Mouse (Mus musculus) small intestine, adult 2 months (tissue): Measurements from ENCODE around the gene Sertad2. TPM values are rescaled to one million over a fixed set of nuclear protein-coding genes. Genes with fewer than 3 reads are reported as not detected.

Experiments
- H3K27ac ChIP-seq: fragments of 200-500 bp; 2 replicates; pipeline ENCODE4 v1.5.1; 2012; ENCODE audit warnings: low read depth, low read length, control low read depth, inconsistent platforms; ENCODE audit not compliant: insufficient read depth
- H3K27me3 ChIP-seq: fragments of 200-500 bp; 2 replicates; pipeline ENCODE4 v1.6.1; 2012; ENCODE audit warnings: mild to moderate bottlenecking, moderate library complexity, low read length, inconsistent platforms; ENCODE audit not compliant: control insufficient read depth, insufficient read depth
- H3K36me3 ChIP-seq: fragments of 200-500 bp; 2 replicates; pipeline ENCODE4 v1.6.1; 2012; ENCODE audit warnings: mild to moderate bottlenecking, low read length, control low read depth, inconsistent platforms; ENCODE audit not compliant: control insufficient read depth, insufficient read depth
- H3K4me1 ChIP-seq: fragments of 200-500 bp; 2 replicates; pipeline ENCODE4 v1.6.1; 2012; ENCODE audit warnings: low read length, inconsistent platforms, mixed read lengths; ENCODE audit not compliant: control insufficient read depth, insufficient read depth, insufficient read length
- H3K4me3 ChIP-seq: fragments of 200-500 bp; 2 replicates; pipeline ENCODE4 v1.5.1; 2012; ENCODE audit warnings: low read depth, mild to moderate bottlenecking, control low read depth, inconsistent platforms, low read length, moderate library complexity
- CTCF ChIP-seq: fragments of 200-500 bp; IDR thresholded peaks from 2 replicates; pipeline ENCODE4 v1.5.1; 2012; ENCODE audit warnings: low read depth, mild to moderate bottlenecking, control low read depth, inconsistent platforms, low read length, moderate library complexity, mixed read lengths; ENCODE audit not compliant: insufficient replicate concordance, insufficient read length; ENCODE audit errors: extremely low read depth
- POLR2A ChIP-seq: fragments of 200-500 bp; IDR thresholded peaks from 2 replicates; pipeline ENCODE4 v1.6.1; 2012; ENCODE audit warnings: low read depth, mild to moderate bottlenecking, control low read depth, inconsistent platforms, low read length, moderate library complexity
- WGBS: fragments of 180-500 bp; shearing (Covaris S2); methylation state at CpG from one replicate; pipeline ENCODE4 v1.1.7; 2018; 5-methylcytosine and 5-hydroxymethylcytosine counted together
- polyA plus RNA-seq: library from polyadenylated mRNA; depleted of rRNA; stranded (reverse); fragments of >200 nt; gene quantifications from 2 replicates; pipeline ENCODE4 v1.2.3, GENCODE M21; 2012; rRNA removed

Sertad2 gene
- polyA plus RNA-seq, 1 experiment, result 47.8 TPM

GRCm38 (mm10) chr11:20691000-20691399, 147.9 kb downstream of the Sertad2 start:
- Histone ChIP-seq H3K4me1 (no peaks in the 10 kb centered on the region), H3K4me3 (no peak overlapping the region), H3K27ac (no peak overlapping the region), H3K36me3 (peaks cover 36% of the 10 kb centered on the region), H3K27me3 (no peaks in the 10 kb centered on the region)
- TF ChIP-seq POLR2A (no peak), CTCF (peak; percentile 76; the same call in 1 of the 2 replicates)
- 10% methylated on average over 4 of the region's 4 CpGs for WGBS

Other genes starting within 250 kb of the Sertad2 start
- 3.3 and 4.3 TPM in 2 replicates for gene Slc1a4, start 210.5 kb upstream of the Sertad2 start, polyA plus RNA-seq
- gene Aftph, start 198.3 kb downstream of the Sertad2 start, polyA plus RNA-seq, result 22.4 and 48.0 TPM in 2 replicates